Mouse (Mus musculus) urinary bladder, postnatal 25 days (tissue): Measurements from ENCODE around the gene Olfr792.

Experiments
- DNase-seq: peaks from one replicate; pipeline ENCODE4 v3.0.0; 2022; ENCODE audit warnings: low spot score

The Olfr792 gene

GRCm38 (mm10) chr10:129538862-129539261, at the start of gene Olfr792:
Olfr792 (plus strand) TSS chr10:129539162.
- DNase-seq, result no peak

DNA sequence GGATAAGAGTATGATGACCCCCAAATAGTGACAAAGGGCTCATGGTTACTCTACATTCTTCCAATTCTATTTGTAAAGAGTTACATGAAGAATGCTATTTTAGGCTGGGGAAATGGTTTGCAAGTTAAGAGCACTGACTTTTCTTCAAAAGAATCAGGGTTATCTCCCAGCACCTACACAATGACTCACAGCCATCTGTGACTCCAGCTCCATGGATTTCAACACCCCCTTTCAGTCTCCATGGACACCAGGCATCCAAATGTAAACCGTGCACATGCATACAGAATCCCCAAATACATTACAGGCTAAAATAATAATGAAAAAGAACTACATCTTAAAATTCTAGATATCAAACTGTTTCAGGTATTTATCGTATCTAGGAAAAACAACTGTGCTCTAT, 48.9 kb upstream of the Olfr792 start:
- DNase-seq, result no peak

DNA sequence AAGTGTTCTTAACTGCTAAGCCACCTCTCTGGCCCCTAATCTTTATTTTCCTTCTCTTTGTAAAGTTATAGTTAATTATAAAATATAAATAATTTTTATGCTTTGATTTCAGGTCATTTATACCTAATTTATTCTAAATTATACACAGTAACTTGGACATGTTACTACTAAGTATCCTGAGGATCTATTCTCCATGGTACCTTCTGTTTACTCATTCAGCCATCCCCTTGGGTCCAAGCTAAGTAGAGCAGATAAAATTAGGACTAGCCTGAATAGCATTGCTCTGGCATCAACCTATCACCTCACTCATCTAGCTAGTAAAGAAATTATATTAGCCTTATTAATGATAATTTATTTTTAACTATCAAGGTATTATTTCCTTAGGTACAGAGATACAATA, 40.8 kb upstream of the Olfr792 start, which contains the start of gene Olfr790:
Gene Olfr790 (plus strand): TSS at position 301 of the 400 bp plus-strand sequence.
- no peak for DNase-seq

GRCm38 (mm10) chr10:129521492-129521891, 17.5 kb upstream of the Olfr792 start, which contains the start of gene Olfr791:
Olfr791 (plus strand) TSS chr10:129521792.
- DNase-seq, result no peak

- DNase-seq, result no peak
Measured at GRCm38 (mm10) chr10:129549354-129549753, 10.4 kb downstream of the Olfr792 start.

DNA sequence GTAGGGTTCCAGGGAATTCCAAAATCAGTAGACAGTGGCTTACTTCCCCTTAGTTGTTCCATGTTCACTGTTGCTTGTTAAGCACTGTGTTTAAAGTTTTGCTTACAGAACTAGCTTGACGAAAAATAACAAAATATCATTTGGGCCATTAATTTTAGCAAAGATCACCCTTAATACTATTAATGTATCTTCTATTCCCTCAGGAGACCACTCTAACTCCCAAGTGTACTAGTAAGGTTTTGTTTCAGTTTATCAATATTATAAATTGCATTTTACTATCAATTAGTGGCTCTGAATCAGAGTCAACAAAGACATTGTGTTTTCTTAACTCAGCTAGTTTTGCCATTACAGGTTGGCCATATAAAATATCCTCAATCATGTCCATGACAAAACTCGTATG, 28.4 kb downstream of the Olfr792 start, which contains the start of gene Olfr794:
Gene Olfr794 (plus strand): TSS at position 301 of the 400 bp plus-strand sequence.
- DNase-seq, result no peak

DNA sequence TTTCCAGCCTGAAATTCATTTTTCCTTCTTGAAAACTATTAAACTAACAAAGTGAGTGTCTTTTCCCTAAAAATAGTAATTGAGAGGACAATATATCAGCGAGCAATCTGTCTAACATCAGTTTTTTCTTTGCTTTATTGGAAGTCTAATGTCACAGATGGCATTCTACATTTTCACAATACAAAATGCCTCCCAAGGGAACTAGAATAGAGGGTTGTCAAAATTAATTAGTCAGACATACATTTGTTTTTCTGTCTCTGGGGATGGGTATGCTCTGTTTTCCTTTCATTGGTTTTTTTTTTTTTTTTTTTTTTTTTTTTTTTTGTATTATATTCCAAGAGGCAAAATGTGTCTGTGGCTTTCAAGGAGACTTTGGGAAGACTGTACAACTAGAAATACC, 38.1 kb downstream of the Olfr792 start:
- DNase-seq, result no peak
